Comparison of ENCODE assay signal across 16 mouse cellular contexts in genomic region chr9:49206331-49206730, GRCm38 (mm10). TPM values are rescaled to one million over a fixed set of nuclear protein-coding genes. Genes with fewer than 3 reads are reported as not detected.
A peak's percentile ranks its signal among the peaks of the same experiment; 100 is the strongest.
DNase-seq lines count a peak whose midpoint lies in the region; ATAC-seq and TF ChIP-seq lines count a peak whose summit lies in the region.
"Had no signal": no experiment of that assay in that cellular context is flagged by ENCODE, and none has a peak within 500 bp of the region (broad histone marks: within the 10 kb centered on the region; RNA-seq: fewer than 3 reads in every experiment).

No protein-coding gene starts in this region.

- H3K27ac ChIP-seq in kidney, postnatal 0 days: no peak overlapping the region
- H3K27ac ChIP-seq in kidney, adult 2 months (ENCODE audit: insufficient read depth, low read depth, low read length): no peak overlapping the region
- H3K27ac ChIP-seq in embryonic facial prominence, embryonic 10.5 days (replicated peaks): no peak overlapping the region; the same call in 1 of the 2 replicates
- no peak overlapping the region for H3K27ac ChIP-seq in limb, embryonic 11.5 days (replicated peaks; ENCODE audit: low read depth, low read length)
- H3K27ac ChIP-seq in heart, adult 2 months: no peak overlapping the region
- no peak overlapping the region for H3K27ac ChIP-seq in heart, embryonic 10.5 days

- intact Hi-C loops in heart, adult 2 months (cut with DNase I): no loop called here

- H3K4me1 ChIP-seq in kidney, postnatal 0 days (replicated peaks; ENCODE audit: insufficient read depth, low read length): 0 out of 2 replicates have a peak, but pooled peaks cover 2% of the 10 kb centered on the region
- H3K4me1 ChIP-seq in kidney, adult 2 months (ENCODE audit: control insufficient read depth, insufficient read depth, low read length): no peaks in the 10 kb centered on the region
- H3K4me1 ChIP-seq in embryonic facial prominence, embryonic 10.5 days: peaks cover 29% of the 10 kb centered on the region
- 0 out of 2 replicates have a peak, but pooled peaks cover 7% of the 10 kb centered on the region for H3K4me1 ChIP-seq in limb, embryonic 11.5 days (ENCODE audit: control insufficient read depth, insufficient read depth, low read length)
- no peaks in the 10 kb centered on the region for H3K4me1 ChIP-seq in heart, adult 2 months (ENCODE audit: control insufficient read depth, insufficient read depth, low read length)
- no peaks in the 10 kb centered on the region for H3K4me1 ChIP-seq in heart, embryonic 10.5 days

- DNase-seq in kidney, postnatal 0 days (ENCODE audit: low spot score): peak; percentile 67
- DNase-seq in kidney, adult 2 months: no peak
- DNase-seq in brain, adult 2 months (ENCODE audit: low read depth, low spot score): peak; percentile 37
- DNase-seq in embryonic facial prominence, embryonic 10.5 days (ENCODE audit: low spot score): peak; percentile 33
- peak; percentile 49 for DNase-seq in limb, embryonic 11.5 days (ENCODE audit: low spot score)
- DNase-seq in ovary, postnatal 14 days (ENCODE audit: low spot score): no peak
- no peak for DNase-seq in heart, adult 2 months
- no peak for DNase-seq in heart, embryonic 10.5 days (ENCODE audit: low spot score)
- DNase-seq: cerebellum, postnatal 14 days; liver, postnatal 0 days; thymus, postnatal 25 days had no signal

- H3K4me3 ChIP-seq in kidney, postnatal 0 days (replicated peaks; ENCODE audit: low read depth, low read length): no peak overlapping the region
- no peak overlapping the region for H3K4me3 ChIP-seq in kidney, adult 2 months (ENCODE audit: insufficient read depth, low read depth, low read length)
- H3K4me3 ChIP-seq in embryonic facial prominence, embryonic 10.5 days: peak overlapping the region; percentile 21
- H3K4me3 ChIP-seq in limb, embryonic 11.5 days (ENCODE audit: low read depth, low read length): no peak overlapping the region
- no peak overlapping the region for H3K4me3 ChIP-seq in heart, adult 2 months
- H3K4me3 ChIP-seq in heart, embryonic 10.5 days: no peak overlapping the region

- H3K9me3 ChIP-seq in kidney, postnatal 0 days (replicated peaks; ENCODE audit: low read length): no peaks in the 10 kb centered on the region
- H3K9me3 ChIP-seq in embryonic facial prominence, embryonic 10.5 days: no peaks in the 10 kb centered on the region
- H3K9me3 ChIP-seq in limb, embryonic 11.5 days (ENCODE audit: control insufficient read depth, low read length): no peaks in the 10 kb centered on the region
- H3K9me3 ChIP-seq in heart, embryonic 10.5 days: no peaks in the 10 kb centered on the region

- no peak for TF ChIP-seq POLR2A in kidney, adult 2 months (IDR thresholded peaks at IDR 0.05; ENCODE audit: low read depth, low read length)
- TF ChIP-seq POLR2A in heart, adult 2 months (IDR thresholded peaks at IDR 0.05; ENCODE audit: insufficient read depth, low read depth, low read length): no peak

- TF ChIP-seq CTCF in kidney, postnatal 0 days (IDR thresholded peaks at IDR 0.05; ENCODE audit: low read depth): no peak
- no peak for TF ChIP-seq CTCF in kidney, adult 2 months (conservative IDR thresholded peaks at IDR 0.05; ENCODE audit: insufficient read depth, insufficient read length, low read depth, low read length)
- no peak for TF ChIP-seq CTCF in heart, adult 2 months (IDR thresholded peaks at IDR 0.05)

- no peaks in the 10 kb centered on the region for H3K27me3 ChIP-seq in kidney, postnatal 0 days (ENCODE audit: insufficient read depth, low read length)
- H3K27me3 ChIP-seq in kidney, adult 2 months (replicated peaks; ENCODE audit: control insufficient read depth, insufficient read depth, low read length): no peaks in the 10 kb centered on the region
- H3K27me3 ChIP-seq in embryonic facial prominence, embryonic 10.5 days (replicated peaks; ENCODE audit: low read depth, poor library complexity, severe bottlenecking): peaks cover 37% of the 10 kb centered on the region
- H3K27me3 ChIP-seq in limb, embryonic 11.5 days (ENCODE audit: control insufficient read depth, insufficient read depth, low read length): no peaks in the 10 kb centered on the region
- no peaks in the 10 kb centered on the region; the same call in 1 of the 2 replicates for H3K27me3 ChIP-seq in heart, adult 2 months (ENCODE audit: control insufficient read depth, insufficient read depth, low read length)
- no peaks in the 10 kb centered on the region for H3K27me3 ChIP-seq in heart, embryonic 10.5 days (ENCODE audit: insufficient read depth, poor library complexity, severe bottlenecking)

- WGBS in kidney, postnatal 0 days: 8% methylated on average over 15 of the region's 15 CpGs
- 8% methylated on average over 15 of the region's 15 CpGs for WGBS in kidney, adult 2 months
- WGBS in embryonic facial prominence, embryonic 10.5 days: 42% methylated on average over 15 of the region's 15 CpGs
- 12% methylated on average over 15 of the region's 15 CpGs for WGBS in limb, embryonic 11.5 days
- 40% methylated on average over 15 of the region's 15 CpGs for WGBS in heart, adult 2 months
- whole genome bisulfite sequencing in heart, embryonic 10.5 days: 47% methylated on average over 15 of the region's 15 CpGs

- TF ChIP-seq EP300 in heart, adult 2 months (IDR thresholded peaks at IDR 0.05; ENCODE audit: insufficient read depth, low read depth, low read length): no peak

- no peak overlapping the region for H3K9ac ChIP-seq in kidney, postnatal 0 days (ENCODE audit: low read depth, low read length)
- peak overlapping the region; percentile 17; the same call in 1 of the 2 replicates for H3K9ac ChIP-seq in limb, embryonic 11.5 days (ENCODE audit: low read length)
- no peak overlapping the region for H3K9ac ChIP-seq in heart, adult 2 months (ENCODE audit: low read depth, low read length)
- H3K9ac ChIP-seq: liver, postnatal 0 days had no signal

- H3K36me3 ChIP-seq in kidney, postnatal 0 days (ENCODE audit: insufficient read depth, low read length): no peaks in the 10 kb centered on the region
- no peaks in the 10 kb centered on the region for H3K36me3 ChIP-seq in kidney, adult 2 months (ENCODE audit: control insufficient read depth, insufficient read depth, low read length)
- no peaks in the 10 kb centered on the region for H3K36me3 ChIP-seq in embryonic facial prominence, embryonic 10.5 days (replicated peaks)
- no peaks in the 10 kb centered on the region for H3K36me3 ChIP-seq in limb, embryonic 11.5 days (ENCODE audit: control insufficient read depth, insufficient read depth, low read length)
- H3K36me3 ChIP-seq in heart, adult 2 months (ENCODE audit: control insufficient read depth, insufficient read depth, low read length): no peaks in the 10 kb centered on the region
- H3K36me3 ChIP-seq in heart, embryonic 10.5 days: no peaks in the 10 kb centered on the region

- no peak for ATAC-seq in kidney, postnatal 0 days (replicated peaks; ENCODE audit: low FRiP score, low read depth)
- no peak for ATAC-seq in limb, embryonic 11.5 days (ENCODE audit: insufficient number of reproducible peaks, low FRiP score, low TSS enrichment, low read depth)
- ATAC-seq: CD4-positive, CD25-positive, alpha-beta regulatory T cell, adult 4 months; liver, postnatal 0 days had no signal

- H3K4me2 ChIP-seq in kidney, postnatal 0 days (ENCODE audit: low read length): peak overlapping the region; percentile 25; the same call in 1 of the 2 replicates
- peak overlapping the region; percentile 30 for H3K4me2 ChIP-seq in limb, embryonic 11.5 days (ENCODE audit: low read depth, severe bottlenecking)

- H3K79me2 ChIP-seq in heart, adult 2 months (replicated peaks; ENCODE audit: control insufficient read depth, insufficient read depth, low read length): no peaks in the 10 kb centered on the region

RNA-seq across cellular contexts. Expression of gene Gm4894, which starts 44.0 kb away (rescaled TPM):
- polyA plus RNA-seq in kidney, postnatal 0 days (2015; fragmentation: Nextera tagmentation; extraction: Ambion mirVana): not detected in 2 replicates
- not detected in 2 replicates for polyA plus RNA-seq in kidney, adult 2 months (2012; rRNA removed)
- polyA plus RNA-seq in embryonic facial prominence, embryonic 10.5 days (2016; fragmentation: Nextera tagmentation; extraction: Ambion mirVana): not detected in 2 replicates
- polyA plus RNA-seq in limb, embryonic 11.5 days (2014; fragmentation: Nextera tagmentation; extraction: Ambion mirVana): not detected in 2 replicates
- total RNA-seq in heart, adult 2 months (2021): not detected
- polyA plus RNA-seq in heart, adult 2 months (2012; rRNA removed): not detected in 2 replicates
- polyA plus RNA-seq in heart, embryonic 10.5 days (2016; fragmentation: Nextera tagmentation; extraction: Ambion mirVana): not detected in 2 replicates
- total RNA-seq: gastrocnemius, adult 18-20 months; left cerebral cortex, adult 18-20 months; neutrophil, adult 5-6 weeks had no signal
- polyA plus RNA-seq: CD4-positive, CD25-positive, alpha-beta regulatory T cell, adult 4 months; heart, embryonic 16.5 days; liver, postnatal 0 days had no signal

Comparison
In these comparisons a context has a peak if more than half of its experiments do, and no peak if none do; other contexts are left out.
1. DNase-seq: peak in kidney, postnatal 0 days (single experiment), brain, adult 2 months (single experiment), embryonic facial prominence, embryonic 10.5 days (single experiment) and limb, embryonic 11.5 days (single experiment); none in kidney, adult 2 months (single experiment), ovary, postnatal 14 days (single experiment), heart, adult 2 months (0 of 2) and heart, embryonic 10.5 days (single experiment).